Mouse (Mus musculus): ENCODE results near the gene Stk40. TPM values are rescaled to one million over a fixed set of nuclear protein-coding genes. Genes with fewer than 3 reads are reported as not detected.
"Not testable (repeated sequence)": the region's sequence is repeated elsewhere in the genome, so short reads cannot be mapped to it uniquely, and the experiment has no call there.

Gene Stk40
- total and polyA plus RNA-seq, 2 experiments from 2014 or later: 17.3 to 22.8 TPM

DNA sequence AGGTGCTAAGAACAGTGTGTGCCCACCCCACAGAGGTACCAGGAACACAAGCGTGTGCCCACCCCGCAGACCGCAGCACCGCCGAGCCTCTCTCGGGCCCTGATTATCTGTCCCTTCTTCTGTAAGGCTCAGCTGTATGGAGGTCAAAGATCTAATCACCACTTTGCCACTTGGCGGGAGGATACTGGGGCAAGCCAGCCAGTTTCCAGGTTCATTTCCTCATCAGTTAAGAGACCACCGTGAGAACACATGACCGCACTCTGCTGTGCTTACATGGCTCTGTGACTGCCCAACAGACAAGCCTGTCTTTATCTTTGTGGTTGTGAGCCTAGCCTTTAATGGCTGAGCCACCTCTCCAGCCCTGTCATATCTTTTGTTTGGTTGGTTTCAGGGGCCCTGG, 20.7 kb upstream of the Stk40 start:
- DNase-seq (ENCODE audit: low spot score) (no peak), ATAC-seq (ENCODE audit: insufficient read depth, low read depth) (no peak)
- Histone ChIP-seq H3K9ac (replicated peaks; ENCODE audit: low read depth, low read length) (no peak overlapping the region), H3K27me3 (ENCODE audit: control insufficient read depth, insufficient read depth, low read length) (no peaks in the 10 kb centered on the region), H3K27ac (ENCODE audit: low read depth) (no peak overlapping the region), H3K4me1 (ENCODE audit: control insufficient read depth, insufficient read depth) (no peaks in the 10 kb centered on the region), H3K4me3 (ENCODE audit: low read depth, low read length) (no peak overlapping the region), H3K4me2 (ENCODE audit: low read depth, low read length) (no peak overlapping the region), H3K36me3 (replicated peaks; ENCODE audit: control insufficient read depth, insufficient read depth, low read length) (no peaks in the 10 kb centered on the region), H3K9me3 (replicated peaks; ENCODE audit: control insufficient read depth, low read length) (no peaks in the 10 kb centered on the region)
- WGBS: 83% methylated on average over 9 of the region's 9 CpGs
- no peak for TF ChIP-seq CTCF (IDR thresholded peaks at IDR 0.05; ENCODE audit: low read depth)

DNA sequence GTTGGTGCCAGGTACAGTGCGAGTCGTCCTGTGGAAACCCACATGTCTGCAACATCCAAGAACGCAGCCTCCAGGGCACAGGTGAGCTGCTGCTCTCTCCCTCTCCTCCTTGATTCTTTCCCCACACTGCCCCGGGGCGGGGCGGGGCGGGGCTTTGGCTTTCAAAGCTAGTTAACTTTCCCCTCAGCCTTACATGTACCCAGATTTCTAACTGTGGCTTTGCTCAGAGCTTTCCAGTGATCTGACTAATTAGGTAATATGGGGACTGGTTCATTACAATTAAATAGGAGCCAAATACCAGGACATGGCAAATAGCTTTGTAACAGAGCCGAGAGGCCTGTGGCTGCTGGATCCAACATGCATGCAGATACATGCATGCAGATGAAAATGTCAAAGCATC, 19.4 kb upstream of the Stk40 start:
- no peak for TF ChIP-seq CTCF (IDR thresholded peaks at IDR 0.05; ENCODE audit: low read depth)
- no peak for TF ChIP-seq EP300 (IDR thresholded peaks at IDR 0.05; ENCODE audit: low read depth)
- no peaks in the 10 kb centered on the region for H3K9me3 ChIP-seq (replicated peaks; ENCODE audit: control insufficient read depth, low read length)
- no peak overlapping the region for H3K4me2 ChIP-seq (ENCODE audit: low read depth, low read length)
- no peaks in the 10 kb centered on the region for H3K4me1 ChIP-seq (ENCODE audit: control insufficient read depth, insufficient read depth)
- H3K27me3 ChIP-seq (ENCODE audit: control insufficient read depth, insufficient read depth, low read length): no peaks in the 10 kb centered on the region
- H3K4me3 ChIP-seq (ENCODE audit: low read depth, low read length): no peak overlapping the region
- H3K36me3 ChIP-seq (replicated peaks; ENCODE audit: control insufficient read depth, insufficient read depth, low read length): no peaks in the 10 kb centered on the region
- no peak overlapping the region for H3K9ac ChIP-seq (replicated peaks; ENCODE audit: low read depth, low read length)
- 65% methylated on average over 8 of the region's 8 CpGs for WGBS
- H3K27ac ChIP-seq (ENCODE audit: low read depth): no peak overlapping the region
- DNase-seq (ENCODE audit: low spot score) (no peak), ATAC-seq (ENCODE audit: insufficient read depth, low read depth) (no peak)

DNA sequence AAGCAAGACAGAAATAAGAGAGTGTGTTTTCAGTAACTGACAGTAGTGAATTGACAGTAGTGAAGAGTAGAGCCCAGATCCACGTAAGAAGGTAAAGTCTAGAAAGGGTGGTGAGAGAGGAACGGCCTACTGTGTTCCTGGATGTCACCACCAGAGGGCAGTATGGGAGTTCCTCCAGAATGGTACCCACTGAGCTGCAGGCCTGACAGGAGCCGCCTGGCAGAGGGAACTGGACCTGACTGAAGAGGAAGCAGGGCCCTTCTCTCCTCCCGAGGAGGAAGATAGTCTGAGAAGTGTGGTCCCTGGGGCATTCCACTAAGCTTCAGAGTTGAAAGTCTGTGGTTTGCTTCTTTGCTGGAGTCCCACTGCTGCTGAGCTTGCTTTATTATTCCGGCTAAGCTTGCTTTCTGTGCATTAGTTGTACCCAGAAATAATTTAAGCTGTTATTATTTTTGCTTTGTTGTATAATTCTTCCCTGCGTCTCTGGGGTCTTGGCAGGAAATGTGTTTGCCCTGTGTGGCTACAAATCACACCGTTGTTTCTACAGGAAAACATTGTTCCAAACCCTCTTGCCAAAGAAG, 17.7 kb upstream of the Stk40 start:
- H3K9ac ChIP-seq (replicated peaks; ENCODE audit: low read depth, low read length): no peak overlapping the region
- peak; percentile 87 for ATAC-seq (ENCODE audit: insufficient read depth, low read depth)
- no peaks in the 10 kb centered on the region for H3K9me3 ChIP-seq (replicated peaks; ENCODE audit: control insufficient read depth, low read length)
- H3K4me2 ChIP-seq (ENCODE audit: low read depth, low read length): no peak overlapping the region
- no peak overlapping the region for H3K4me3 ChIP-seq (ENCODE audit: low read depth, low read length)
- no peak overlapping the region for H3K27ac ChIP-seq (ENCODE audit: low read depth)
- peak; percentile 95 for TF ChIP-seq CTCF (IDR thresholded peaks at IDR 0.05; ENCODE audit: low read depth)
- no peak for TF ChIP-seq EP300 (IDR thresholded peaks at IDR 0.05; ENCODE audit: low read depth)
- no peaks in the 10 kb centered on the region for H3K36me3 ChIP-seq (replicated peaks; ENCODE audit: control insufficient read depth, insufficient read depth, low read length)
- no peaks in the 10 kb centered on the region for H3K27me3 ChIP-seq (ENCODE audit: control insufficient read depth, insufficient read depth, low read length)
- no peaks in the 10 kb centered on the region for H3K4me1 ChIP-seq (ENCODE audit: control insufficient read depth, insufficient read depth)
- WGBS: 21% methylated on average over 7 of the region's 7 CpGs
- peak; percentile 78 for DNase-seq (ENCODE audit: low spot score)

DNA sequence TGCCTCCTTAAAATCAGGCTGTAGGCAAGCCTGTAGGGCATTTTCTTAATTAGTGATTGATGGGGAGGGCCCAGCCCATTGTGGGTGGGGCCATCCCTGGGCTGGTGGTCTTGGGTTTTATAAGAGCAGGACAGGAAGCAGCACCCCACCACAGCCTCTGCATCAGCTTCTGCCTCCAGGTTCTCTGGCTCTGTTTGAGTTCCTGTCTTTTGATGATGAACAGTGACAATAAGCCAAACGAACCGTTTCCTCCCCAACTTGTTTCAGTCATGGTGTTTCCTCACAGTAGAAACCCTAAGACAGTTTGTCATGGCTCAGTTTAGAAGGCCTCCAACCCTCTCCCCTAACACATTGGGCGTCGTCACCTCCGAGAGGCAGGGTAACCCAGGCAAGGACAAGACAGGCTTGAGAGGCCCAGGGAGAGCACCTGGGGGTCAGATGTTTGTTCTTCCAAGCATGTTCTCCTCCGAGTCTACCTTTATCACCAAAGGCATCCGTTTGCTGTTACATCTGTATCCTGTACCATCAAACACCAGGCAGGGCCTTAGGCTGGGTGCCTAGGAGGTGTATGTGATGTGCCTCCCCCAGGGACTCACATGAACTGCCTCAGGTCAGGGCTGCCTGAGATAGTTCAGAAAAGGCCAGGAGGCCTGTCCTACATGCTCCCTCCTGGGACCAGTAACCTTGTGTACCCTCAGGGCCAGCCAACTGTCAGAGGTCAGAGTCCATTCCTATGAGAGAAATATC, 13.5 kb upstream of the Stk40 start:
- Histone ChIP-seq H3K36me3 (replicated peaks; ENCODE audit: control insufficient read depth, insufficient read depth, low read length) (no peaks in the 10 kb centered on the region), H3K4me2 (ENCODE audit: low read depth, low read length) (no peak overlapping the region), H3K27me3 (ENCODE audit: control insufficient read depth, insufficient read depth, low read length) (no peaks in the 10 kb centered on the region), H3K4me1 (ENCODE audit: control insufficient read depth, insufficient read depth) (no peaks in the 10 kb centered on the region), H3K4me3 (ENCODE audit: low read depth, low read length) (no peak overlapping the region), H3K27ac (ENCODE audit: low read depth) (peak overlapping the region; percentile 32; the same call in 1 of the 2 replicates), H3K9me3 (replicated peaks; ENCODE audit: control insufficient read depth, low read length) (no peaks in the 10 kb centered on the region), H3K9ac (replicated peaks; ENCODE audit: low read depth, low read length) (no peak overlapping the region)
- WGBS: 69% methylated on average over 7 of the region's 7 CpGs
- ATAC-seq (ENCODE audit: insufficient read depth, low read depth): no peak
- DNase-seq (ENCODE audit: low spot score): no peak
- TF ChIP-seq CTCF (IDR thresholded peaks at IDR 0.05; ENCODE audit: low read depth): no peak
- TF ChIP-seq EP300 (IDR thresholded peaks at IDR 0.05; ENCODE audit: low read depth): no peak

DNA sequence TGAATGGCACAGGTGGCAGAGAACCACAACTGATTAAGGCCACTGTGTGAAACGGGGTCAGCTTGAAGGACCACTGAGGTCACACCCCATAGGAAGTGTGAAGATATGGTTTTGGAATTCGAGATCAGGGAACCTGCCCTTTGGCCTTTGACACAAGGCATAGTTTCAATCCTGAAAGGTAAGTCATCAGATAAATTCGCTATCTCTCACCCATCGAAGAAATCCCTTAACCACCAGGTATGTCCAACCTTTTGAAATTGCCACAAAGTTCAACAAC, 13.0 kb upstream of the Stk40 start:
- no peaks in the 10 kb centered on the region for H3K4me1 ChIP-seq (ENCODE audit: control insufficient read depth, insufficient read depth)
- H3K27me3 ChIP-seq (ENCODE audit: control insufficient read depth, insufficient read depth, low read length): no peaks in the 10 kb centered on the region
- 65% methylated on average over 4 of the region's 4 CpGs for WGBS
- H3K36me3 ChIP-seq (replicated peaks; ENCODE audit: control insufficient read depth, insufficient read depth, low read length): no peaks in the 10 kb centered on the region
- TF ChIP-seq EP300 (IDR thresholded peaks at IDR 0.05; ENCODE audit: low read depth): no peak
- TF ChIP-seq CTCF (IDR thresholded peaks at IDR 0.05; ENCODE audit: low read depth): no peak
- H3K4me2 ChIP-seq (ENCODE audit: low read depth, low read length): no peak overlapping the region
- no peak overlapping the region for H3K4me3 ChIP-seq (ENCODE audit: low read depth, low read length)
- ATAC-seq (ENCODE audit: insufficient read depth, low read depth): no peak
- no peak overlapping the region for H3K9ac ChIP-seq (replicated peaks; ENCODE audit: low read depth, low read length)
- no peak overlapping the region; the same call in 1 of the 2 replicates for H3K27ac ChIP-seq (ENCODE audit: low read depth)
- no peaks in the 10 kb centered on the region for H3K9me3 ChIP-seq (replicated peaks; ENCODE audit: control insufficient read depth, low read length)
- DNase-seq (ENCODE audit: low spot score): no peak

DNA sequence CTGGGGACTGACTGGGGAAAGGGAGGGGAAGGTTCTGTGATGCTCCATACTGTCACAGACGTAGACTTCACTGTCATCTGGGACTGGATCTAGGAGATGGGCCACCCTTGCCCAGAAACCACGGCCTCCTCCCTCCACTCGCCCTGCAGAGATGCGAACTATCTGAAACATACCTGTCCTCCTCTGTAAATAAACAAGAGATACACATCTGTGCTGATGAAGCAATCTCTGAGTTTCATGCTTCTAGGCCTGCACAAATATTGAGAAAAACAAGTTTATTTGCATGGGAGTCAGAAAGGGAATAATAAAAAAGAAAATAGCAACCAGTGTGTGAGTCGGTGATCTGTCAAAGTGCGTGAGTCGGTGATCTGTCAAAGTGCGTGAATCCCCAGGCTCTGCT, 11.9 kb upstream of the Stk40 start:
- WGBS: 75% methylated on average over 8 of the region's 8 CpGs
- DNase-seq (ENCODE audit: low spot score) (no peak), ATAC-seq (ENCODE audit: insufficient read depth, low read depth) (no peak)
- no peak for TF ChIP-seq EP300 (IDR thresholded peaks at IDR 0.05; ENCODE audit: low read depth)
- no peak for TF ChIP-seq CTCF (IDR thresholded peaks at IDR 0.05; ENCODE audit: low read depth)
- peaks cover under 1% of the 10 kb centered on the region; the same call in 1 of the 2 replicates for H3K4me1 ChIP-seq (ENCODE audit: control insufficient read depth, insufficient read depth)
- no peak overlapping the region for H3K9ac ChIP-seq (replicated peaks; ENCODE audit: low read depth, low read length)
- H3K4me3 ChIP-seq (ENCODE audit: low read depth, low read length): no peak overlapping the region
- H3K4me2 ChIP-seq (ENCODE audit: low read depth, low read length): no peak overlapping the region
- no peak overlapping the region for H3K27ac ChIP-seq (ENCODE audit: low read depth)
- no peaks in the 10 kb centered on the region for H3K9me3 ChIP-seq (replicated peaks; ENCODE audit: control insufficient read depth, low read length)
- H3K27me3 ChIP-seq (ENCODE audit: control insufficient read depth, insufficient read depth, low read length): no peaks in the 10 kb centered on the region
- no peaks in the 10 kb centered on the region for H3K36me3 ChIP-seq (replicated peaks; ENCODE audit: control insufficient read depth, insufficient read depth, low read length)

DNA sequence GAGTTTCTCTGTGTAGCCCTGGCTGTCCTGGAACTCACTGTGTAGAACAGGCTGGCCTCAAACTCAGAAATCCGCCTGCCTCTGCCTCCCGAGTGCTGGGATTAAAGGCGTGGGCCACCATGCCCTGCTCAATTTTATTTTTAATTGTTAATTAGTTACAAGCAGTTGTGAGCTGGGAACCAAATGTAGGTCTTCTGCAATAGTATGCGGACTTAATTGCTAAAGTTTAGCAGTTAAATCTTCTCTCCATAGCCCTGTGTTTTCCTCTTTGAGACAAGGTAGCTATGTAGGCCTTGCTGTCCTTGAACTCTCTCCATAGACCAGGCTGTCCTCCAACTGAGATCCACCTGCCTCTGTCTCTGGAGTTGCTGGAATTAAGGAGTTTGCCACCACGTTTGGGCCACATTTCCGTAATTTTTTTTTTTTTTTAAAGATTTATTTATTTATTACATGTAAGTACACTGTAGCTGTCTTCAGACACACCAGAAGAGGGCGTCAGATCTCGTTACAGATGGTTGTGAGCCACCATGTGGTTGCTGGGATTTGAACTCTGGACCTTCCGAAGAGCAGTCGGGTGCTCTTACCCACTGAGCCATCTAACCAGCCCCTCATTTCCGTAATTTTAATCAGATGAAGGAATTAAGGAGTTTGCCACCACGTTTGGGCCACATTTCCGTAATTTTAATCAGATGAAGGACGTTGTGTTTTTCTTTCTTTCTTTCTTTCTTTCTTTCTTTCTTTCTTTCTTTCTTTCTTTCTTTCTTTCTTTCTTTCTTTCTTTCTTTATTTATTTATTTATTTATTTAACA, 7.9 kb upstream of the Stk40 start:
- H3K27ac ChIP-seq (ENCODE audit: low read depth): 0 out of 2 replicates have a peak overlapping the region, but pooled peaks have one; percentile 63
- WGBS: 56% methylated on average over 14 of the region's 14 CpGs
- DNase-seq (ENCODE audit: low spot score); H3K9ac ChIP-seq (replicated peaks; ENCODE audit: low read depth, low read length); H3K9me3 ChIP-seq (replicated peaks; ENCODE audit: control insufficient read depth, low read length); H3K27me3 ChIP-seq (ENCODE audit: control insufficient read depth, insufficient read depth, low read length); ATAC-seq (ENCODE audit: insufficient read depth, low read depth): not testable (repeated sequence)
- H3K36me3 ChIP-seq (replicated peaks; ENCODE audit: control insufficient read depth, insufficient read depth, low read length): peaks cover 10% of the 10 kb centered on the region; the same call in 1 of the 2 replicates
- peaks cover 24% of the 10 kb centered on the region; the same call in 1 of the 2 replicates for H3K4me1 ChIP-seq (ENCODE audit: control insufficient read depth, insufficient read depth)
- H3K4me3 ChIP-seq (ENCODE audit: low read depth, low read length): peak overlapping the region; percentile 61; the same call in 1 of the 2 replicates
- H3K4me2 ChIP-seq (ENCODE audit: low read depth, low read length): peak overlapping the region; percentile 75; the same call in 1 of the 2 replicates

All from heart, postnatal 0 days (tissue).